Mouse (Mus musculus): Measurements from ENCODE around the gene Gm10591.
"Not testable (repeated sequence)": the region's sequence is repeated elsewhere in the genome, so short reads cannot be mapped to it uniquely, and the experiment has no call there.

Gm10591 gene

DNA sequence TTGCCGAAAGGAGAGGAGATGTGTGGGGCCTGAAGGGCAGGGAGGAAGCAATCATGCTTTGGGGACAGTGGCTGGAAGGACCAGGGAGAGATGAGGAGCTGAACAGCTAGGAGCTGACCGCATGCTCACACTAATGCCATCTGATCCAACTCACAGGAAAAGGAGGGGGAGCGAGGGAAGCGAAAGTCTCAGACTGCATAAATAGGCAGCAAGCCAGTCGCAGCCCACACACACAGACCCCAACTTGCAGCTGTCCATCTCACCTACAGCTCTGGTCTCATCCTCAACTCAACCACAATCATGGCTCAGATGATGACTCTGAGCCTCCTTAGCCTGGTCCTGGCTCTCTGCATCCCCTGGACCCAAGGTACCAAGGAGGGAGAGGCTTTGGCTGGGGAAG is at the start of gene Gm10591:
Gm10591 (plus strand) TSS at position 301 of the 400 bp plus-strand sequence.
- CTCF ChIA-PET, result not testable (repeated sequence)

DNA sequence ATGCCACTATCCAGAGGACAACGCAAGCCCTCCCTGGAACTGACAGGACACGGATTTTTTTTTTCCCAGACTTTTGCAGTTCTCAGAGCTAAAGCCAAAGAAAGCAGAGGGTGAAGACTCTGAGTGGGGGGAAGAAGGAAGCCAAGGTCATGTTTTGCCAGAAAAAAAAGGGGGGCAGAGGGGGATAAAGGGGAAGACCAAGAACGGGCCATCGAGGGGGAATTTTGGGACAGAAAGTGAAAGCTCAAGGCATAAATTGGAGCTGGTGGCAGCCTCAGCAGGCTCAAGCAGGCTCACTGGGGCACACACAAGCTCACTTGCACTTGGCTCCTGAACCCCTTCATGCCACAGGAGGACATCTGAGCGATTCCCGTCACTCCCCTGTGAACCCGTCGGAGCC is 17.4 kb downstream of the Gm10591 start, which contains the start of gene Gm2564:
Gm2564 (plus strand) TSS at position 301 of the 400 bp plus-strand sequence.
- CTCF ChIA-PET, result not testable (repeated sequence)

DNA sequence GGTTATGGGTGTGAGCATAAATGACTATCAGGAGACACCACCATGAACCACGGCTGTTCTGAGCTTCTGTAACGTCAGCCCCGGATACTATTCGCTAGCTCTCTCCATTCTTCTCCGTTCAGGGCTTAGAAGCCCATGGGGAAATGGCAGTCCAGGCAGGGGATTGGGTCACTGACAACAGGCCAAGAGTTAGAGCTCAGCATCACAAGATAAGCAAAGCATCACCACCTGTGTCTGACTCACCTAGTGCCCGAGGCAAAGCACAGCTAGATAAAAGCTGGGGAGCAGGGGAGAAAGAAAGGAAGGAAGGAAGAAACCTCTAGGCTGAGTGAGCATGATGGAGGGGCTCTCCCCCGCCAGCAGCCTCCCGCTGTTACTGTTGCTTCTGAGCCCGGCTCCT is 43.0 kb downstream of the Gm10591 start, which contains the start of gene Ccl27b:
Ccl27b (plus strand) TSS at position 301 of the 400 bp plus-strand sequence.
- CTCF ChIA-PET, result not testable (repeated sequence)

DNA sequence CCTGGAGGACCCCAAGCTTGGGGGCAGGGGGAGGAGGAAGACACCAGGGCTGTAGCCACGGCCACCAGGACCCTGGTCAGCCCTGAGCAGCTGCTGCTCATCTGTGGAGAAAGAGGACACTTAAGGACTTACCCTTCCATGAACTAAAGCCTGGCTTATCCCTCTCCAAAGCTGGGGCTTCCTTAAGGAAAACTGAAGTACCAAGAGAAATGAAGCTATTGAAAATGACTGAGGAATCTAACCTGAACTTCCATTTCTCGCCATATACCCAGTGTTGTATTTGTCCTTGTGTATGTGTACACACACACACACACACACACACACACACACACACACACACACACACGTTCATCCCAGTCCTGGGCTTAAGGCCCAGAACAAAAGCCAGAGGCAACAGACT is 49.8 kb downstream of the Gm10591 start, which contains the start of gene Il11ra2:
Il11ra2 (minus strand) TSS at position 101 of the 400 bp plus-strand sequence.
- CTCF ChIA-PET, result not testable (repeated sequence)
